Mouse (Mus musculus) liver, embryonic 14.5 days (tissue): Measurements from ENCODE around the gene Six5.

Experiments
- CTCF ChIP-seq: IDR thresholded peaks from 2 replicates; pipeline ENCODE4 v1.5.1; 2016; ENCODE audit warnings: antibody characterized with exemption, low read depth, control low read depth
- EP300 ChIP-seq: IDR thresholded peaks from 2 replicates; pipeline ENCODE4 v1.6.1; 2016; ENCODE audit warnings: antibody characterized with exemption, low read depth

DNA sequence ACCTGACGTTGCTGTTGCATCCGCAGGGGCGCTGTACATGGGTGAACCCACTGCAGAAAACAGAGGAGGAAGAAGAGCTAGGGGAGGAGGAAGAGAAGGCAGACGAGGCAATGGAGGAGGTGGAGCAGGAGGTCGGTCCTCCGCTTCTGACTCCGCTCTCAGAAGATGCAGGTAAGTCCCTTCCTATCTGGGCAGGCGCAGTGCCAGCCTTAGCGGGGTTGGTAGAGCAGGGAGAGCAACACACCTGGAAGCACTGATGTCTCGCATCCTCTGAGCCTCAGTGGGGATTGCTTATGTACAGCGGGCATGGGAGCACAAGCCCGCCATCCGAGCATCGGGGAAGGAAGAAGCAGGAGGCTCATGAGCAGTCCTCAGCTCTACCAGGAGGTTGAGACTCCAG, 27.3 kb upstream of the Six5 start:
- no peak for TF ChIP-seq CTCF
- TF ChIP-seq EP300, result no peak
